Mouse (Mus musculus): ENCODE measurements around the gene Tekt4.

The Tekt4 gene

DNA sequence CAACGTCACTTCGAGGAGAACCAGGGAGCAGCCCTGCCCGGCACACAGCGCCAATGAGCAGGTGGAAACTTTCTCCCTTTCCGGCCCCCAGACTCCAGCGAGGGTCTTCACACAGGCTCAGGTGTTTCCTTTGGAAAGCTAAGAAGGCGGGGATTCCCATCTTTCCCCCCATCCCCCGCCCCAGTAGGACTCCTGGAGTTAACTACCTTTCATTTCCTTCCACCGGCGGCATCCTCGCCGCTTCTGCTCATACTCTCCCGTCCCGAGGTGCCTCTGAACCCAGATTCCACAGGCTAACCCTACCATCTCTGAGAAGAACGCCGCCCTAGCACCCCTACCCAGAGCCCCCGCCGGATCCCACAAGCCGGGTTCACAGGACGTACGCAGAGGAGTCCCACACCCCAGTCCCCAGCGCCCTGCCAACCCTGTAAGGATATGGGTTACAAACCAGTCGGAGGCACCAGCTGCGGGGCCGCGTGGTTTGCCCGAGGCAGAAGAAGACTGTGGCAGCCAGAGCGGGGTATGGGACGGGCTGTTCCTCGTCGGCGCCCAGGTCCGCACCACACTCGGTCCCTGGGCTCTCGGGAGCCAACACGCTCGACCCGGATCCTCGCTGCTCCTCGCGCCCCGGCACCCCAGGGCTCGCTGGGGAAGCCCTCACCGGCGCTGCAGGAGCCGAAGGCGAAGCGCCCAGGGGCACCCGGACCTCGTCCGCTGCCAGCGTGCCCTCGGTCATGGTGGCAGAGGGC is 21.8 kb upstream of the Tekt4 start:
- peak; percentile 72 for DNase-seq (ENCODE audit: low read depth, low spot score)

DNA sequence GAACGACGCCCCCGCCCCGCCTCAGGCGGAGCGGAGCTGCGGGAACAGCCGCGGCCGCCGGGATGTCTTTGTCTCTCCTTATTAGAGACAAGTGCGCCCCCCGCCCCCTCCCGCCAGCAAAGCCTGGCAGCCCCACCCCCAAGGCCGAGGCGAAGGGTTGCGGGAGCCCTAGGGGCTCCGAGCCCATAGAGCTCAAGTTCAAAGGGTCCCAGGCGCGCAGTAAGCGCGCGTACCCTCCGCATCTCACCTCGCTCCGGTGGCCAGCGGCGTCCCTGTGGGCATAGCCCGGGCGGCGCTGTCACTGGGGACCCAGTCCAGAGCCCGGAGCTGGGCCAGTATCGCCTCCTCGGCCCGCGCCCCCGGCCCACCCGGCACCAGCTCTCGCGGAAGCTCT is 21.2 kb upstream of the Tekt4 start:
- DNase-seq (ENCODE audit: low read depth, low spot score), result peak; percentile 60

DNA sequence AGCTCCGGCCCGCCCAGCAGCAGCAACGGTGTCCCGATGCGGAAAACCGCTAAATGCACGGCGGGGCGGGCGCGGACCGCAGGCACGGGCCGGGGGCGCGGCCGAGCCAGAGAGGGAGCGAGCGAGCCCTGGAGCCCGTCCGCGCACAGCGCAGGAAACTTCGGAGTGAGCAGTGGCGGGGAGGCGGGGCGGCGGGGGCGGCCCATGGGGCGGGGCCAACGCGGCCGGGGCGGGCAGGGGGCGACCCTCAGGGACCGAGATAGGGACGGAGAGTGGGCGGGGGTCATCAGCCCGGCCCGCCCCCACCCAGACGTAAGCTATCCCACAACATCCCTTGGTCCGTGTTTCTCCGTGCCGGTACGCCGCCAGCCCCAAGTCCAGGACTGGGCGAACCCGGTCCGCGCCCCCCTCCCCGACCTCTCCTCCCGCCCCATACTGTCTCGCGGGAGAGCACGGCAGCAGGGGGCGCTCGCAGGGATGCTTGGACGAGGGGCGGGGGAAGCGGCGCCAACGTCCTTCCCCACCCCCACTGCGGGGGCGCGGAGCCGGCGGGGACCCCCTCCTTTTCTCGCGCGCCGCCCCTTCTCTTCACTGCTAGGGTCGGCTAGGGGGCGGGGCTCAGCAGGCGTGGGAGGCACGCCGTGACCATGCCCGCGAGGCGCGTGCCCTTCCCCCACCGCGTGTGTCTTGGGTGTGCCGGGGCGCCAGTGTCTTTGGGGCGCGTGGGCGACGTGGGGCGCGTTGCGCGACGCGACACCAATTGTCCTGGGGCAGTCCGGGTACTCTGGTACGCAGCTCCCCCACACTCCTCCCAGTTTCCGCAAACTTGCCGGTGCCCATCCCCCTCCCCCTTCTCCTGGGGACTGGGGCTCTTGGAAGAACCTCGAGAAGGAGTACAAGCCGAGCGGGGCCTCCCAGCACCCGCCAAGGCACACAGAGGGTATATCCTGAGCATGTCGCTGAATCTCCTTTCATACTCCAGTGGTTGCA is 20.5 kb upstream of the Tekt4 start, which contains the start of gene Cacna1h:
Gene Cacna1h, minus strand, starts transcription at position 167 of the 990 bp plus-strand sequence.
- peak; percentile 90 for DNase-seq (ENCODE audit: low read depth, low spot score)

DNA sequence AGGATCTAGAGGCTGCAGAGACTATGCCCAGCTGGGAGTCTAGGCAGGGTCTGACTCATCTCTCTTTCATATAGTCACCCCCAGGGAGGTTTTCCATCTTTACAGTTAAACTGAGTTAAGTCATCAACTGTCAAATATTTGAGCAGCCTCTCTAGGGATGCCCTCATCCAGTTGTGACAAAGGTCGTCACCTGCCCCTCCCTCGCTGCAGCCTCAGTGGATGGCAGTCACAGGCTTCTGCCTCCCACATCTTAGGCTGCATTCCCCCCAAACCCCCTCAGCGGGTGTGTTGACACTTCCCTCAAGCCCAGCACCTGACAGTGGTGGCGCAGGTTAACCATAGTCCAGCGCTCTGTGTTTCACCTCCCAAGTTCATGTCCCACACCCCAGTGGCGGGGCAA is 13.0 kb upstream of the Tekt4 start:
- DNase-seq (ENCODE audit: low read depth, low spot score), result no peak

DNA sequence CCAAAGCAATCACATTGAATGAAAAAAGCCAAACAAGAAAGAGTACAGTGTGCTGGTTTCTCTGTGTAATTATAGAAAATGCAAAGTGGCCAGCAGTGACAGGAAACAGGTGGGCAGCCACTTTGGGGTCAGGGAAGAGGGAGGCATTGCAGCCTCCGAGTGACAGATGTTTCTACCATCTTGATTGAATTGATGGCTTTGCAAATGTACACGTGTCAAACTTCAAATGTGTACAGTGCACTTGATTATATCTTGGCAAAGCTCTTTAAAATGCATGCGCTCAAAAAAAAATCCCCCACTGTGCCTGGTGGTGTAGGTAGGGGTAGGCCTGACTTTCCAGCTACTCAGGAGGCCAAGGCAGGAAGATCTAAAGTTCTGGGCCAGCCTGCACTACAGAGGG is 11.5 kb upstream of the Tekt4 start:
- DNase-seq (ENCODE audit: low read depth, low spot score), result peak; percentile 91

DNA sequence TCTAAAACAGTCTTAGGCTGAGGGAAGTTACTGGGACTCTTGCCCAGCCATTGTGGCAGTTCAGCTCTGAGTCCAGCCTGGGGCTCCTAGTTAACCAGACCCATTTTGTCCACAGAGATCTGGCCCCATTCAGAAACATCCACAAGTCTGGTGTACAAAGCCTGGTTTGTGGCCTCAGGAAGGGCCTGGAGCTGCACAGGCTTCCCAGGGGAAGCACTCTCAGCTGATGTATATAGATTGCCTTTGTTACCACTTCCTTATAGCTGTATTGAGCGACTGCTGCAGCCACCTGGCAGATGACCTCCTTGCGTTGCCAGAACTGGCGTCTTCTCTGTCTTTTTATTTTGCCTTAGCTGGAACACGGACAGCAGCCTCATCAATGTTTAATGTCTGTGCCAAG is 9.3 kb upstream of the Tekt4 start:
- peak; percentile 60 for DNase-seq (ENCODE audit: low read depth, low spot score)

DNA sequence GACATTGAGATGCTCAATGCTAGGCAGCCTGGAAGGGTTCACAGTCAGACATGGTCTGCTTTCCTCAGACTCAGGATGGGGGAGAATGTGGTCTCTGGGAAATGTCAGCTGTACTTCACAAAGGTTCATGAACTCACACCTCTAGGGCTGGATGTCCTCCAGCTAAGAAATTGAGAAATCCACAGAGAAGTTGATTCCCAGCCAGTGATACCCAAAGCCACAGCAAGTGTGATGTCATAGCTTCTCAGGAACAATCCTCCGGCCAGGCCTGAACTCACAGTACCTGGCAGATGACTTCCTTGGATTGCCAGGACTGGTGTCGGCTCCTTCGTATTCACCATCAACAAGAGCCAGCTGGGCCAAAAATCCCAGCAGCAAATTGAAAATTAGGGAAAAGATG is 8.6 kb upstream of the Tekt4 start:
- no peak for DNase-seq (ENCODE audit: low read depth, low spot score)

DNA sequence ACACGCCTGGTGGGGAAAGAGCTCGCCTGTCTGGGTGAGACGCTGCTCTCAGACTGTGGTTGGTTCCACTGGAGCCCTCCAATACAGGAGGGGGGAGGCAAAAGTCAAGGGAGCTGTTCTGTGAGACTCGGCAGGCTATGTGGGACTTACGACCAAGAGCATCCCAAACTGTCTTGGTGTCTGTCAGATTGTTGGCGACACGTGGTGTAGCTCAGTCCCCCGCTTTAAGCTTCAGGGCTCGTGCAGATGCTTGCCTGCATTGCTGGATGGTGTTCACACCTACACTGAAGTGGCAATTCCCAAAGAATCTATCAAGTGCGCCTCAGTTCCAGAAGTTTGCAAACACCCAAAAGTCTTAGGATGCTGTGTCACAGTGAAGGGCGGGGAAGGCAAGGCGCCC is 6.5 kb upstream of the Tekt4 start:
- DNase-seq (ENCODE audit: low read depth, low spot score), result no peak

DNA sequence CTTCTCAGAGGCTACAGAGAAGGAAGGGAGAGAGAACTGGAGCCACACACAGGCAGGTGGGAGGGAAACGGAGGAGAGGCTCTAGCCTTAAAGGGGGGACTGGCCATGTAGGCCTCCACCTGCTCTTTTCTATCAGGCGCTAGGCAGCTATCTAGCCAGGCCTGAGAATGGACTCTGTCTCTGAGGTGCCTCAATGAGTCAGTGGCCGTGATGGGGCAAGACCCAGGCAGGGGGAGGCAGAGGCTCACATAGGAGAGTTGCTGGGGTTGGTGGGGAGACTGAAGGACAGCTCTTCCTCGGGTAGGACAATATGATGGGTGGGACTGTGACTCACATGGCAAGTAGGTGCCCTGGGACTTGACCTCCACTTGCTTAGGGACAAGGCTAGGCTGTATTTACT is 4.1 kb upstream of the Tekt4 start:
- DNase-seq (ENCODE audit: low read depth, low spot score), result no peak

DNA sequence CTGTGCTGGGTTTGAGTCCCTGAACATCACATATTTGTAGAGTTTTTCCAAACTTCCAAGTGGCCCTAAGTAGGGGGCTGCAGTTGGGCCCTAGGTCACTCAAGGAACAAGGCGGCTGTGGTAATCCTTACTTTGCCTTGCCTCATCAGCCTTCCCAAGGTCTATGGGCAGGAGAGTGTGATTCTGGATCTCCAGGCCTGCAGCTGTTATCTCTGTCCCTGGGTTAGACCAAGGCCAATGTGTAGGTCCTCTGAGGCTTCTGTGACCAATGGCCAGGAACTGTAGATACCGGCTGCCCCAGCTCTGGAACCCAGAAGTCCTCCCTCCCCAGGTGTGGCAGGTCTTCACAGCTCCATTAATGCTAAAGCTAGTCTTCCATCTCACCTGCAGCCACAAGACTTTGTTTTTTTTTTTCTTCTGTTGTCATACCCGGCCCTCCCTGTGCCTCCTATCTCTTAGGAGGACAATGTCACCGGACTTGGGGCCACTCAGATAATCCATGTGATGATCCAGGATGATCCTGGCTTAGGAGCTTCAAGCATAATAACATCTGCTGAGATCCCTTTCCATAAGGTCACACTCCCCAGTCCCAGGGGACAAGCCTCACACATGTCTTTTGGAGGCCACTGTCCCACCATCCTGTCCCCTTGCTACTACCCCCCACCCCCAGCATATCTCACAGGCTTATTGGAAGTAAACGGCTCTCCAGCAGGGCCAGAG is 2.0 kb upstream of the Tekt4 start:
- no peak for DNase-seq (ENCODE audit: low read depth, low spot score)

DNA sequence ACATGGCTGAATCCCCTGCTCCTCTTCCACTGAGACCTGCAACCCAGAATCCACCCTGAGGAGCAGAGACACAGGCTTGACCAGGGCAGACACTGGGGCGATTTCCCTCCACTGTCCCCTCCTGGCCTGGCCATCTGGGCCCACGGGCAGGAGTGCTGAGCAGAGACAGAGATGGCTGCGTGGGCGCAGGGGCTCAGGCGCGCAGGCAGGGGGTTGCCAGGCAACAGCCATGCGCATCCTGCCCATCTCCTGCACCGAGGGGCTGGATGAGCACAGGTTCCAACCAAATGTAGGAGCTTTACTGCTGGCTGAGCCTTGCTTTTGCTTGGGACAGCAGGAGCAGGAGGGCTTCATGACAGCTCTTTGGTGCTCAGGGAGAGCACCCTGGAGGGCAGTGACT is 2.1 kb downstream of the Tekt4 start:
- DNase-seq (ENCODE audit: low read depth, low spot score), result no peak

DNA sequence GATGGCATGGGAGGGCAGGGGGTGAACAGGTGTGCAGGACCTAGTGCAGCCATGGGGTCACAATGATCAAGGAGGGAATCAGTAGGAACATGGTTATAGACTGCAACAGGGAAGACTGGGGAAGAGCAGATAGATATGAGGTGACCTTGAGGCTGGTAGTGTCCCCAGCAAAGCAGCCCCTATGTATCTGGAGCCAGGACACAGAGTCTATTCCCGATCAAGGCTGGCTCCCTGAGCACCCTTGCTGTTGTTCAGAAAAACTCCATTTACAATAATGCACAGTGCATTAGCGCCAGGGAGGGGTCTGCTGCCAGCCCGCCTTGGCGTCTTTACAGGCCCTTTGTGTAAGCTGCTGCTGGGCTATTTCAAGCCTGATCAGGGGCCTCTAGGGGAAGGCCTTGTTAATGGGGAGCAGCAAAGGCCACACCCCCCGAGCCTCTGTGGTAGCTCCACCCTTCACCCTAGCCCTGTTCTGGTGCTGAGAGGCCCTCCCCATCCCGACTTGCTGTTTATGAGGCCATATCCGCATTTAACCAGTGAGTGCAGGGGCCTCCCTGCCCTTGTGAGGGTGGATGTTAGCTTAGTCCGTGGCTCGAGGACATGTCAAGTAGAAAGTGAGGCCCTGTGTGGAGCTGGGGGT is 7.9 kb downstream of the Tekt4 start:
- DNase-seq (ENCODE audit: low read depth, low spot score), result peak; percentile 96

DNA sequence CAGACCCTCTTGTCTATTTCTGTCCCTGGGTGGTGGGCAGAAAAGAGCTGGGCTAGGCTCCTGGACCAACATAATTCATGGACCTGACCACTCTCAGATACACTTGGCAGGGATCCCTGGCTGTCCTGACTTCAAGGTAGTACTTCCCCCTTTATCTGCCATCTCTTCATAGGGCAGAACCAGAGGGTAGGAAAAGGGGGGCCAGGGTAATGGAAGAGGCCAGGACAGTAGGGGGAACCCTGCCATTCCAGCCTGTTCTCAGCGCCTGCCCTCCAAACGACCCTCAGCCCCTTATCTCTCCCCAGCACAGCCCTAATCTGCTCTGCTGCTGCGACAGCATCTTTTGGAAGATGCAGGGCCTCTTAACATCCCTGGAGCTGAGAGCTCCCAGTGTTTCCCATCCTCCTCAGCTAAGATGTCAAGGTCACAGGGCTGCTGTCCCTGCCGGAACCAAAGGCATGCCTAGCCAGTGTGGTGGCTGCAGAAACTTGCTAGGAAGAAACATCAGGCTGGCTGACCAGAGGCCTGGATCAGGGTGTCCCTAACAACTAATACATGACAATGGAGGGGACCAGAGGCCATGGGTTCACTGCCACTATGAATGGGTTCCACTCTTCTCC is 9.0 kb downstream of the Tekt4 start:
- no peak for DNase-seq (ENCODE audit: low read depth, low spot score)

DNA sequence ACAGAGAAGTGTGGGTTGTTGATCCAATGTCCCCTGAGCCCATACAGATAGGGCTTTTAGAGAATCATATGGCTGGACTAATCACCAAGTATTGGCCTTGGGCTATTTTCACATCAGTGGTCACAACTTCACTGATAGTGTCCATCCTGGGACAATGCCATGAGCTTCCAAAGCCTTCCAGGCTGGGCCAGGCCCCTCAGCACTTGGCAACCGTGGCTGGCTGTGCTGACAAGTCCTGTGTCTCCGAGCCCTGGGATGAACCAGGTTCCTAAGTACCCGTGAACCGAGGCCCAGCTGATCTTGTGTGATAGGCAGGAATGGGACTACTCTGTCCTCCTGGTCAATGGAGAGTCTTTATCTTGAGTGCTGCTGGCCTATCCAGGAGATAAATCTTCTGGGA is 9.7 kb downstream of the Tekt4 start:
- DNase-seq (ENCODE audit: low read depth, low spot score), result no peak

DNA sequence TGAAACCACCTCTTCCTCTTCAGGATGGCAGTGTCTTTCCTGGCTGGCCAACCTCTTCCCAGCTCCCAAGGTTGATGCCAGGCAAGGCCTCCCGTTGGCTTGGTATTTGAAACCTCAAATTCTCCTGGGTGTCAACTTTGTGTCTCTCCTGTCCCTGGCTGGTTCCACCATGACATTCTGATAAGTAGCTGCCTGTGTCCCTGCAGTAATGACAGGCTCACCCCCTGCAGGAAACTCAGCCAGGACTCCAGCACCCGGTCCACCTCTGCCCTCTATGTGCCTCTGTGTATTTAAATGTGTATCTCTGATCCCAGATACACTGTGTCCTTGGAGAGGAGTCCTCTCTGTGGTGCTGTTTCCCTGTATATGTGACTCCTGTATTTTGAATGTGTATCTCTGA is 11.8 kb downstream of the Tekt4 start:
- DNase-seq (ENCODE audit: low read depth, low spot score), result no peak

DNA sequence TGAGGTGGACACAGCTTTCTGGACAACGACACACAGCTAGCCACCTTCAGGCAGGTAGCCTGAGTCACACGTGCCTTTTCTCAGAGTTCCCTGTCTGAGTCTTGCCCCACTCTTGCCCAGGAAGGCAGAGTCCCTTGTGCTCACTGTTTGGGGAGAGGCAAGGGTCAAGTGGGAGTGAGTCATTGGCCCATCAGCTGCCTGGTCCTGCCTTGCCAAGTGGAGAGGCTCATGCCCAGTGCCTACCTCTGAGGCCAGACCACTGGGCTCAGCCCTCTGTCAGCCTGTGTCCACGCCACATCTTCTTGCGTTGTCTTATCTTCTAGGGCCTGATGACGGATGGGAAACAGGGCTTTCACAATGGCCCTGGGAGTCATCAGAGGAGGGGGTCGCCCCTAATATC is 13.4 kb downstream of the Tekt4 start:
- DNase-seq (ENCODE audit: low read depth, low spot score), result no peak

DNA sequence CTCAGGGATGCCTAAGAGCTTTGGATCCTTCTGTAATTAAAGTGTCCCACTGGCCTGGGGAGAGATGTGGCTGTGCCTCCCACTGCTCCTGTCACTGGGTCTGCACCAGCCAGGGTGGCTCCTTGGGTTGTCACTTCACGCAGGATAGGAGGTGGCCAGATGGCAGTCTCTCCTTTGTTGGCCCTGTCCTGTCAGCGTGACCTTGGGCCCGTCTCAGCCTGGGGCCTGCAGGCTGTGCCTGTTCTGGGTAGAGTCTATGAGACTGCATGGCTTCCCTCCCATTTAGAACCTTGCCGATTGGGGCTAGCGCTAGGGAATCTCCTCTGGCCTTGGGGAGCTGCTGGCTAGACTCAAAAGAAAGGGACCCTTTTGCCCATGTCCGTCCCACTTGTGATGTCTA is 13.9 kb downstream of the Tekt4 start:
- DNase-seq (ENCODE audit: low read depth, low spot score), result no peak

DNA sequence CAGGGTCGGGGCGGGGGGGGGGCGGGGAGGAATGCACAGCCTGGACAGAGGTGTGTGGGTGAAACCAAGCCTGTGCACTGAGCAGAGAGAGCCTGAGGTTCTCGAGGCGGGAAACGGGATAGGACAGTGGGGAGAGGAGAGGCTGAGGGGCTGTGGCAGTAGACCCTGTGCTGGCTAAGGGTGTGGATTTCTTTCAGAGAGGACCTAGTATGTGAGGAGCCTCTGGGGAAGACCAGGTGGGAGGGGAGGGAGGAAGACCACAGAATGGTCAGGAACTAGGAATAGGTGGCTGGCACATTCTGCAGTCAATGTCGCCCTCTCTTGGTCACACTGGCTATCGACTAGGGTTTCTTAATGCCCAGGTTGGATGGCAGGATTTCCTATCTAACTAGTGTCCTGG is 15.4 kb downstream of the Tekt4 start:
- DNase-seq (ENCODE audit: low read depth, low spot score), result peak; percentile 72

DNA sequence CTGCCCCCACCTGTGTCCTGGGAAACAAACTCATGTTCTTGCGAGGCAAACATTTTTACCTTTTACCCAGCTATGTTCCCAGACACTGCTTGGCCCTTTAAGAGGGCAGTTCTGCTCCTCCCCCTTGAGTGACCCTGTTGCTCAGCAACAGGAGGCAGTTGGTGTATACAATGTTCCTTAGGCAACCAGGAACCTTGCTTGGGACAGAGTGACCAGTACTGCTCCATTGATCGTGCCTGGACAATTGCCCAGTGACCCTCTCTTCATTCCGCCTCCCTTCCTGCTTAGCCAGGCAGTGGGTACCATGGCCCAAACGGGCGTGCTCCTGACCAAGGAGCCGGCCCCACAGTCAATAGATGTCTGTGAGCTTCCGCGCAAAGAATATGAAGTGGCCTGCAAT is 17.0 kb downstream of the Tekt4 start:
- no peak for DNase-seq (ENCODE audit: low read depth, low spot score)

DNA sequence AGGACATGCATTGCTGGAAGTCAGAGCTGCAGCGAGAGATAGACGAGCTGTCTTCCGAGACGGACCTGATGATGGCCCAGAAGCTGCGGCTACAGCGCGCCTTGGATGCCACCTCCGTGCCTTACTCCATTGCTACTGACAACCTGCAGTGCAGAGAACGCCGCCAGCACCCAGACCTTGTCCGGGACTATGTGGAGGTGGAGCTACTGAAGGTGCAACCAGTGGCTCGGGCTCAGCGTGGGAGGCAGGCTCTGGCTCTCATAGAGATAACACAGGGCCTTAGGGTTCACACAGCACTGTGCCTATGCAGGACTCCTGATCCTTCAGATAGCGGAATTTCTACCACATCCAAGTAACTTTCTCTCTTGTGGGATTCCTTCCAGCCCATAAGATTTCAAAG is 17.6 kb downstream of the Tekt4 start:
- DNase-seq (ENCODE audit: low read depth, low spot score), result no peak

Data from A20 (cell line).